In the genomic region with DNA sequence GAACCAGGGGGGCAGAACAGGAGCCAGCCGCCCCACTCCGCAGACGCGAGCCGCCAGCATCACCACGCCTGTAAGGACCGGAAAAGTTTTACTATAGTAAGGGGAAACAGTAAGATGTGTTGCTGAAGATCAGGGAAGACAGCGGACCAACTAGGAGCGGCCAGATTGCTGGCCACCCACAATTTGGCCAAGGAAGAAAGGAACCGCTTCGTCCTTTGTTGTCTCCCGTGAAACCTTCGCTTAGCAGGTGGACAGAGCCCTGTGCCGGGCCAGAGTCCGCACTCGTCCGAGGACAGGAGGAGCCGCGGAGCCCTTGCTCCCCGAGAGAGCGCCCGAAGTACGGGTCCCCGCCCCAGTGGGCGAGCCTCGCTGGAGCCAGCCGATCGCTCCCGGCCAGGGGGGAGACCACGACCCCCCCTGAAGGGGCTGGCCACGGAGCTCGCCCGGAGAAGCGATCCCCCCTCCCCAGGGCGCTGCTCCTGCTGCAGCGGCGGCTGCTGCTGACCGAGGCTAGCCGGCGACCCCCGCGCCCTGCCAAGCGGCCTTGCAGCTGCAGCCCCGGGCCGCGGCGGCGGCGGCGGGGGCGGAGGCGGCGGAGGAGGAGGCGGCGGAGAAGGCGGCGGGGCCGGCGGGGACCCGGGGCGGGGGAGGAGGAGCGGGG, we compare ENCODE assay signal across 10 mouse cellular contexts. TPM values are rescaled to one million over a fixed set of nuclear protein-coding genes. Genes with fewer than 3 reads are reported as not detected.
A peak's percentile ranks its signal among the peaks of the same experiment; 100 is the strongest.
DNase-seq lines count a peak whose midpoint lies in the region; ATAC-seq and TF ChIP-seq lines count a peak whose summit lies in the region.
"Had no signal": no experiment of that assay in that cellular context is flagged by ENCODE, and none has a peak within 500 bp of the region (broad histone marks: within the 10 kb centered on the region; RNA-seq: fewer than 3 reads in every experiment).

No protein-coding gene starts in this region.

- H3K4me2 ChIP-seq in intestine, embryonic 14.5 days (ENCODE audit: low read length): peak overlapping the region; percentile 67
- peak overlapping the region; percentile 65 for H3K4me2 ChIP-seq in midbrain, embryonic 11.5 days

- H3K9me3 ChIP-seq in intestine, embryonic 14.5 days (ENCODE audit: control insufficient read depth, low read length): no peaks in the 10 kb centered on the region
- H3K9me3 ChIP-seq in midbrain, embryonic 11.5 days (ENCODE audit: control insufficient read depth, low read length): no peaks in the 10 kb centered on the region

- under 1% methylated on average over 50 of the region's 62 CpGs for WGBS in intestine, embryonic 14.5 days
- WGBS in midbrain, embryonic 11.5 days: under 1% methylated on average over 34 of the region's 62 CpGs

- peak overlapping the region; percentile 66 for H3K4me3 ChIP-seq in gastrocnemius, adult 2 months
- H3K4me3 ChIP-seq in intestine, embryonic 14.5 days (ENCODE audit: low read depth, low read length): peak overlapping the region; percentile 40
- peak overlapping the region; percentile 100 for H3K4me3 ChIP-seq in midbrain, embryonic 11.5 days (ENCODE audit: low read depth, low read length)

- peaks cover 97% of the 10 kb centered on the region for H3K27me3 ChIP-seq in intestine, embryonic 14.5 days (replicated peaks; ENCODE audit: control insufficient read depth, insufficient read depth, low read length)
- no peaks in the 10 kb centered on the region for H3K27me3 ChIP-seq in midbrain, embryonic 11.5 days (ENCODE audit: control insufficient read depth, insufficient read depth, low read length)
- H3K27me3 ChIP-seq: CH12.LX had no signal

- H3K27ac ChIP-seq in gastrocnemius, adult 2 months: no peak overlapping the region
- H3K27ac ChIP-seq in intestine, embryonic 14.5 days (ENCODE audit: low read depth): no peak overlapping the region
- H3K27ac ChIP-seq in midbrain, embryonic 11.5 days (ENCODE audit: low read depth, low read length): peak overlapping the region; percentile 99

- H3K9ac ChIP-seq in intestine, embryonic 14.5 days (ENCODE audit: low read length): no peak overlapping the region
- peak overlapping the region; percentile 100 for H3K9ac ChIP-seq in midbrain, embryonic 11.5 days (ENCODE audit: low read length)

- no peak for DNase-seq in gastrocnemius, adult 2 months
- DNase-seq in gastrocnemius, adult 8-10 months (ENCODE audit: low spot score in 2 of 2): no peak
- peak; percentile 49 for DNase-seq in right cerebral cortex, postnatal 25 days
- no peak for DNase-seq in right cerebral cortex, adult 2 months (ENCODE audit: low spot score in 2 of 2)
- peak; percentile 83 for DNase-seq in intestine, embryonic 14.5 days (ENCODE audit: low spot score)
- DNase-seq in midbrain, embryonic 11.5 days (ENCODE audit: low spot score, missing footprints): peak; percentile 98
- no peak for DNase-seq in frontal cortex, postnatal 14 days (ENCODE audit: low spot score in 2 of 2)
- DNase-seq in right cerebral cortex, adult 18-20 months: no peak

- peaks cover 17% of the 10 kb centered on the region; the same call in 1 of the 2 replicates for H3K4me1 ChIP-seq in intestine, embryonic 14.5 days (replicated peaks; ENCODE audit: control insufficient read depth, insufficient read depth, low read length)
- H3K4me1 ChIP-seq in midbrain, embryonic 11.5 days (ENCODE audit: control insufficient read depth, insufficient read depth, low read length): peaks cover 1% of the 10 kb centered on the region; the same call in 1 of the 2 replicates

- no peak for ATAC-seq in intestine, embryonic 14.5 days (replicated peaks; ENCODE audit: low FRiP score, low TSS enrichment, low read depth)
- no peak for ATAC-seq in midbrain, embryonic 11.5 days (ENCODE audit: low FRiP score)

- no peaks in the 10 kb centered on the region for H3K36me3 ChIP-seq in intestine, embryonic 14.5 days (ENCODE audit: control insufficient read depth, insufficient read depth, low read length)
- H3K36me3 ChIP-seq in midbrain, embryonic 11.5 days (ENCODE audit: control insufficient read depth, insufficient read depth, low read length): peaks cover 18% of the 10 kb centered on the region

- intact Hi-C loops in gastrocnemius, adult 2 months (cut with DNase I): no loop called here

- no peak for TF ChIP-seq CTCF in gastrocnemius, adult 2 months (IDR thresholded peaks at IDR 0.05)

RNA-seq across cellular contexts. Expression of a gene that starts 0.9 kb away (rescaled TPM):
- total RNA-seq in gastrocnemius, adult 2 months (2021): not detected
- total RNA-seq in gastrocnemius, adult 8-10 months (2022): under 1 TPM in 1 of 4 experiments, not detected in 3; 0.04 TPM
- polyA plus RNA-seq in intestine, embryonic 14.5 days (2014; fragmentation: Nextera tagmentation; extraction: Ambion mirVana): 0.24 and 0.28 TPM in 2 replicates
- polyA plus RNA-seq in midbrain, embryonic 11.5 days (2014; fragmentation: Nextera tagmentation; extraction: Ambion mirVana): 26.3 and 27.9 TPM in 2 replicates
- total RNA-seq: CH12.LX; neutrophil, adult 5-6 weeks had no signal

Comparison
In these comparisons a context has a peak if more than half of its experiments do, and no peak if none do; other contexts are left out.
1. DNase-seq: peak in right cerebral cortex, postnatal 25 days (single experiment), intestine, embryonic 14.5 days (single experiment) and midbrain, embryonic 11.5 days (single experiment); none in gastrocnemius, adult 2 months (single experiment), gastrocnemius, adult 8-10 months (0 of 2), right cerebral cortex, adult 2 months (0 of 2), frontal cortex, postnatal 14 days (0 of 2) and right cerebral cortex, adult 18-20 months (single experiment).
2. H3K4me3 ChIP-seq: peak in every context shown above with its lines; median percentile 100 in midbrain, embryonic 11.5 days; 66 in gastrocnemius, adult 2 months; 40 in intestine, embryonic 14.5 days.